Mouse (Mus musculus) forebrain, postnatal 0 days (tissue): Measurements from ENCODE around the gene Hs6st1. TPM values are rescaled to one million over a fixed set of nuclear protein-coding genes. Genes with fewer than 3 reads are reported as not detected.

Source experiments
- ATAC-seq: fragments of 200-750 bp; cut with Nextera tagmentation; 2 replicates; pipeline ENCODE4 v1.8.0; 2017; ENCODE audit warnings: mild to moderate bottlenecking, moderate library complexity
- DNase-seq: peaks from one replicate; pipeline ENCODE4 v3.0.0-alpha.2; 2015
- H3K27ac ChIP-seq: fragments of 300-500 bp; sonication (generic); 2 replicates; pipeline ENCODE4 v1.5.1; 2014; ENCODE audit warnings: low read depth, mild to moderate bottlenecking, antibody characterized with exemption, low read length, moderate library complexity, mixed read lengths
- H3K27me3 ChIP-seq: fragments of 300-500 bp; sonication (generic); 2 replicates; pipeline ENCODE4 v1.6.1; 2014; ENCODE audit warnings: mild to moderate bottlenecking, low read length, mixed read lengths; ENCODE audit not compliant: insufficient read depth
- H3K36me3 ChIP-seq: fragments of 300-500 bp; sonication (generic); 2 replicates; pipeline ENCODE4 v1.6.1; 2014; ENCODE audit warnings: mild to moderate bottlenecking, moderate library complexity; ENCODE audit not compliant: insufficient read depth
- H3K4me1 ChIP-seq: fragments of 300-500 bp; sonication (generic); 2 replicates; pipeline ENCODE4 v1.6.1; 2014; ENCODE audit warnings: antibody characterized with exemption; ENCODE audit not compliant: insufficient read depth
- H3K4me2 ChIP-seq: fragments of 300-500 bp; sonication (generic); 2 replicates; pipeline ENCODE4 v1.6.1; 2014; ENCODE audit warnings: low read depth, mild to moderate bottlenecking, moderate library complexity
- H3K4me3 ChIP-seq: fragments of 300-500 bp; sonication (generic); 2 replicates; pipeline ENCODE4 v1.5.1; 2014; ENCODE audit warnings: low read depth, low read length, mixed read lengths
- H3K9ac ChIP-seq: fragments of 300-500 bp; sonication (generic); 2 replicates; pipeline ENCODE4 v1.6.1; 2014; ENCODE audit warnings: mild to moderate bottlenecking
- H3K9me3 ChIP-seq: fragments of 300-500 bp; sonication (generic); 2 replicates; pipeline ENCODE4 v1.6.1; 2016; ENCODE audit warnings: low read length
- CTCF ChIP-seq: sonication (generic); IDR thresholded peaks from 2 replicates; pipeline ENCODE4 v1.5.1; 2016; ENCODE audit warnings: antibody characterized with exemption, control low read depth, low read depth
- WGBS: fragments of 180-500 bp; shearing (Covaris S2); extraction: QIAGEN DNeasy Blood & Tissue Kit; methylation state at CpG from one replicate; pipeline ENCODE4 v1.1.7; 2014; 5-methylcytosine and 5-hydroxymethylcytosine counted together
- polyA plus RNA-seq: library from polyadenylated mRNA; unstranded; fragments of >200 nt; fragmentation: Nextera tagmentation; extraction: Ambion mirVana; gene quantifications from 2 replicates; pipeline ENCODE4 v1.2.1, GENCODE M21; 2015
- total RNA-seq: library from RNA; depleted of rRNA; stranded (reverse); fragments of >200 nt; gene quantifications from 2 replicates; pipeline ENCODE4 v1.2.3, GENCODE M21; 2014

Gene Hs6st1
- total and polyA plus RNA-seq, 2 experiments from 2014 or later, result 16.6 to 61.1 TPM

DNA sequence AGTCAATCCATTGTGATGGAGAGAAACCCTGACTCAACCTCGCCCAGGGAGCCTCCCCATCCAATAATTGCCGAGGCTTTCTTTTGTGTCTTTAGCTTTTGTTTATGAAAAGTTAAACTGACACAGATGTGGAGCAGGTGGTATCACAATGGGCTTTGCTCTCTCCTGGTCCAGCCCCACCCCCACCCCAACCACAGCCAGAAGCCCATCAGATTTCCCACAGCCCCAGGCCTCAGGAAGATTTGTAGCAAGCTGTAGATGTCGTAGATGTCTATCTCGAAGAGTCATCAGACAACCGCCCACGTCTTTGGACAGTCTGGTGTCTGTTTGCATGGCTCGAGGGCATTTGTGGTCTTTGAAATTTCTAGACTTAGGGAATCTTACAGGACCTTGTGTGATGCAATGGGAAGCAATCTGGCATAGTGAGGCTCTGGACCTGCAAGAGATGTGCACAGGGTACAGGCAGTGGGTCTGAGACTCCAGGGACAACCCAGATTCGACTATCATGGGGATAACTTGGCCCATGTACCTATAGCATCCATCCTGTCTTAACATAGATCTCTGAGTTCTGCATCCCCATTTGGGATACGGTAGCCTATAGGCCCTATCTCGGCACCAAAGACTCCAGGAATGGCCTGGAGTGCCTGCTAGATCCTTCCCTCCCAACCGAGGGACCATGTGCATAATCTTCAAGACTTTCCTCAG is 6.8 kb upstream of the Hs6st1 start:
- no peak for ATAC-seq
- H3K27ac ChIP-seq, result no peak overlapping the region
- no peak overlapping the region for H3K4me2 ChIP-seq
- DNase-seq, result no peak
- TF ChIP-seq CTCF, result no peak
- no peak overlapping the region for H3K9ac ChIP-seq
- WGBS, result 79% methylated on average over 11 of the region's 11 CpGs
- H3K36me3 ChIP-seq, result no peaks in the 10 kb centered on the region
- H3K4me3 ChIP-seq, result no peak overlapping the region
- peaks cover 10% of the 10 kb centered on the region for H3K4me1 ChIP-seq
- H3K27me3 ChIP-seq, result no peaks in the 10 kb centered on the region
- no peaks in the 10 kb centered on the region for H3K9me3 ChIP-seq

DNA sequence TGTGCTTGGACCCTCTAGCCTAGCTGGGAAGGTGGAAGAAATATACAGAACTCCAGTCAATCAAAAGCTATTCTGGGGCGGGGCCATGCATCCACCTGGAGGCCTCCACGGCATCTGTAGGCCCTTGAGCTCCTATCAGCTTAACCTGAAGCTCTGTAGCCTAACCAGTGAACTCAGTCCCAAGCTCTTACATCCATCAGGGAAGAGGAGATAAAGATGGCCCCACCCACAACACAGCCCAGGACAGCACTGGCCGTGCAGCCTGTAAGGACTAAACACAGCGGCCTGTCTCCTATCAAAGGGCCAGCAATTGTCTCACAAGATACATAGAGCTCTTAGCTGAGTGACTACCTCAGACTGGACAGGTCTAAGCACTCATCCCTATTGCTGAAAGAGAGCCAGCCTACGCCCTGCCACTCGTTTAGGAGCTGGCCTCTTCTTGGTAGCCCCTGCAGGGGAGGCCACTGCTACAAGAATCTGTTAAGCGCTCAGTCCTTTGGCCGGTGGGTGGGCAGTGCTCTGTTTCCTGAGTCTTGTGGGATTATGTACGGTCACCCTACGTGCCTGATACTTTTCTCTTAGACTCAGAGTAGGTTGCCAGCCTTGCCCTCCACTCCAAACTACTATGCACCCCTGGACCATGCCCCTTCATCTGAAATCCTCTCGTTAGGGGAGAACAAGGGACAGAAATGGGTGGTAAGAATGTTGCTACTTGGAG is 6.0 kb upstream of the Hs6st1 start:
- ATAC-seq (no peak), DNase-seq (no peak)
- Histone ChIP-seq H3K36me3 (no peaks in the 10 kb centered on the region), H3K9ac (no peak overlapping the region), H3K4me3 (no peak overlapping the region), H3K27me3 (no peaks in the 10 kb centered on the region), H3K9me3 (no peaks in the 10 kb centered on the region), H3K4me1 (peaks cover 10% of the 10 kb centered on the region), H3K27ac (no peak overlapping the region), H3K4me2 (no peak overlapping the region)
- TF ChIP-seq CTCF, result no peak
- 83% methylated on average over 11 of the region's 11 CpGs for WGBS

DNA sequence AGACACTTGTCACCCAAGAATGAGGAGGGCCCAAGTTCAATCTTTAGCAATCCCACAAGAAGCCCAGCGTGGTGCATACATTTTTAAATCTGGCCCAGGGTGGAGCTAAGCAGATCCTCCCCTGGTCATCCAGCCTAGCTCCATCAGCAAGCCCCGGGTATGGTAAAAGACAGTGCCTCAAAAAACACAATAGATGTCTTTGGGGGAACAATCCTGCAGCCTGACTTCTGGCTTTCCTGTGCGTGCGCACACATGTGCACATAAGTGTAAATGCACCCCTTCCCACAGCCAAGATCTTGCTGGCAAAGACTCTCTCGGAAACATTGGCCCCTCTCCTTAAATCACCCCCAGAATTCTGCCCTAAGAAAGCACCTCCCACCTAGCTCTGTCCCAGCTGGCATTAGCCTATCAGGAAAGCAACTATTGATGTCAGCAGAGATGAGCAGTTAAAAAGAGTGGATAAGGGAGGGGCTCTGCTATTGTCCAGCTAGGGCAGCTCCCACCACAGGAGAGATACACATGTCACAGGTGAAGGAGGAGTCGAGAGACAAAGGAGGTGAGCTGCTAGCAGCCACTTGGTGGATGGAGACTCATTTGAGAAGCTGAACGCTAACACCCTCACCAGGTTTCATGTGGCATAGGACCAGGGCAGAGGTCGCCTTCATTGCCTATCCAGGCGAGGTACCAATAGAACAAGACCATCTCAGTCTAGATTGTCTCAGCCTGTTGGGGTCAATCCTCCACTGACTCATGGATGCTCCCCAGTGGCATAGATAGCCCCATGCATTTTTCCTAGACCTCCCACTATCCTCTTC is 5.2 kb upstream of the Hs6st1 start:
- no peaks in the 10 kb centered on the region for H3K9me3 ChIP-seq
- no peak for DNase-seq
- no peak overlapping the region for H3K4me2 ChIP-seq
- no peak overlapping the region for H3K9ac ChIP-seq
- 75% methylated on average over 9 of the region's 9 CpGs for WGBS
- 0 out of 2 replicates have a peak, but pooled peaks have one; percentile 2 for TF ChIP-seq CTCF
- H3K27ac ChIP-seq, result no peak overlapping the region
- no peak overlapping the region for H3K4me3 ChIP-seq
- H3K4me1 ChIP-seq, result peaks cover 10% of the 10 kb centered on the region
- ATAC-seq, result no peak
- no peaks in the 10 kb centered on the region for H3K36me3 ChIP-seq
- no peaks in the 10 kb centered on the region for H3K27me3 ChIP-seq

DNA sequence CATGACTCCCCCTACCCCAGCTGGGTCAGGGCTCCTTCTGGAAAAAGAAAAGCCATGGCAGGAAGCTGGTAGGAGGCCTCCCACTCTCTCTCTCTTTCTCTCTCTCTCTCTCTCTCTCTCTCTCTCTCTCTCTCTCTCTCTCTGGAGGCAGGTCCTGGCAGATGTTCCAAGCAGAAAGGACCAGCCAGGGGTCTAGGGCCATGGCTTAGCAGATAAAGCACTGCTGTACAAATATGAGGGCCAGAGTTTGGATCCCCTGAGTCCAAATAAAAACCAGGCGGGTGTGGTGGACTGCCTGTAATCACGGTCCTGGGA is 4.6 kb upstream of the Hs6st1 start:
- ATAC-seq, result no peak
- no peaks in the 10 kb centered on the region for H3K9me3 ChIP-seq
- DNase-seq, result no peak
- TF ChIP-seq CTCF, result no peak
- H3K4me2 ChIP-seq, result no peak overlapping the region
- no peaks in the 10 kb centered on the region for H3K36me3 ChIP-seq
- H3K4me1 ChIP-seq, result peaks cover 10% of the 10 kb centered on the region
- H3K27me3 ChIP-seq, result no peaks in the 10 kb centered on the region
- H3K4me3 ChIP-seq, result no peak overlapping the region
- no peak overlapping the region for H3K27ac ChIP-seq
- H3K9ac ChIP-seq, result no peak overlapping the region
- WGBS, result 98% methylated on average over 2 of the region's 2 CpGs

DNA sequence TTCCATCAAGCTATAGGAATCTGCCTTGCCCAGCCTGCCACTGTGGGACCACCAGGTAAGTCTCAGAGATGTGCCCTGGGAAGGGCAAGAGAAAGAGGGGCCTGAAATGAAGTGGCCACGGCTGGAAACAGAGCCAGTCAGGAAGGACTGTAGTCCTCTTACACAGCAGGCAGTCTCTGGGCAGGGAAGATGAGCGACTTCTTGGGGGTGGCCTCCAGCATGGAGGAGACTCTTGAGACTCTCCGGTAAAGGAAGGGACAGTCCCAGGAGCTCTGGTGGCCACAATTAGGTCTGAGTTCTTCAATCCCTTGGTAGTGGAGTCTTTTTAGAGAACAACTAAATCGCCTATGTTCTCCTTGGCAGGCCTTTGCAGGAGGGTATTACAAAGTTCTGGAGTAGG is 4.0 kb upstream of the Hs6st1 start:
- 36% methylated on average over 4 of the region's 4 CpGs for WGBS
- Histone ChIP-seq H3K27me3 (no peaks in the 10 kb centered on the region), H3K36me3 (no peaks in the 10 kb centered on the region), H3K4me1 (peaks cover 10% of the 10 kb centered on the region), H3K4me3 (no peak overlapping the region), H3K4me2 (peak overlapping the region; percentile 52; the same call in 1 of the 2 replicates), H3K9me3 (no peaks in the 10 kb centered on the region), H3K9ac (no peak overlapping the region), H3K27ac (no peak overlapping the region)
- ATAC-seq (no peak), DNase-seq (no peak)
- TF ChIP-seq CTCF, result 0 out of 2 replicates have a peak, but pooled peaks have one; percentile 3

DNA sequence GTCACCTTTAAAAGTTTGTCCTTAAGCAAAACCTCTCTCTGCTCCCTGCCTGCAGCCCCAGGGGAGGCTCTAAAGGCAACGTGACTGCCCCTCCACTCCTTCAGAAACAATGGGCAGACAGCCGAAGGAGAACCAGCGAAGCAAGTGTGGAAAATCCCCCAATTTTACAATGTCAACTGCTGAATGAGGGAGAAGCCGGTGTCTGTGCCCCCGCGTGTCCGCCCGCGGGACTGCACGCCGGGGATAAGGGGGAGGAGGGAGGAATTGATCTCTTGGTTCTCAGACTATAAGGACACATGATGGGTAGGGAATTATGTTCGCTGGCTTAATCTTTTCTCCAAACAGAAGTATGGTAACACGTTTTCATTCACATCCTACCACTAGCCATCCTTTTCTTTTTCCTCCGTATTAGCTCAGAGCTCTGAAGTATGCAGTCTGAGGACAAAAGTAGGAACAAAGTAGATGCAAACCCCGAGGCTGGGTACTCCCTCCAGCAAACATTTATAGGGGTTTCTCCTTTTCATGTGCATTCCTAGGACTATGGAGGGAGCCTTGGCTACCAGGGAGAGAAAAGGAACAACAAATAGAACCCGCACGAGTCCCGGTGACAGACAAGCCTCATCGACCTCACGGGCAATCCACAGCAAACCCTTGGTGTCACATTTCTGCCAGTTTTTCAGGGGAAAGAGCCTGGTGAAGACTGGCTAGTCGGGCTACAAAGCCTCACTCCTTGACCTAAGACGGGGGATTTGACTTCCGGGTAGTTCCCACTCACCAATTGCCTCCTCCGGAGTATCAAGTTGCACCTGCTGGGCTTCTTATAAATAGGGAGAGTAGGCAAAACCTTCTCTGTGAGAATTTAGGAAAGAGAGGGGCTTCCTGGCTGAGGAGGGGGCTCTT is 3.1 kb upstream of the Hs6st1 start:
- DNase-seq (peak; percentile 94), ATAC-seq (peak; percentile 78)
- H3K4me3 ChIP-seq, result peak overlapping the region; percentile 19
- peak overlapping the region; percentile 52 for H3K4me2 ChIP-seq
- WGBS, result 2% methylated on average over 24 of the region's 24 CpGs
- TF ChIP-seq CTCF, result peak; percentile 96
- no peaks in the 10 kb centered on the region for H3K36me3 ChIP-seq
- H3K9ac ChIP-seq, result peak overlapping the region; percentile 31; the same call in 1 of the 2 replicates
- no peaks in the 10 kb centered on the region for H3K27me3 ChIP-seq
- no peaks in the 10 kb centered on the region for H3K9me3 ChIP-seq
- peaks cover 10% of the 10 kb centered on the region for H3K4me1 ChIP-seq
- no peak overlapping the region for H3K27ac ChIP-seq
